Mouse (Mus musculus) hematopoietic stem cell, adult 5-6 weeks (primary cell): ENCODE results near the gene Wwc2. TPM values are rescaled to one million over a fixed set of nuclear protein-coding genes. Genes with fewer than 3 reads are reported as not detected.
A peak's percentile ranks its signal among the peaks of the same experiment; 100 is the strongest.

ENCODE experiments used
- ATAC-seq, 2 experiments: fragments of 125-278 bp in 1 of 2; replicated peaks in 1 of 2; 2 replicates each; pipeline ENCODE4 v1.8.0; 2016 to 2017; ENCODE audit warnings: inconsistent platforms in 2 of 2, mild to moderate bottlenecking in 2 of 2, moderate number of reproducible peaks in 2 of 2, low read depth in 1 of 2, moderate TSS enrichment in 1 of 2; ENCODE audit not compliant: low FRiP score in 2 of 2, poor library complexity in 2 of 2, severe bottlenecking in 2 of 2, insufficient read depth in 1 of 2, low TSS enrichment in 1 of 2
- total RNA-seq: library from RNA; stranded (forward); fragments of 172-1452, 232-1000 nt; gene quantifications from 2 replicates; pipeline ENCODE4 v1.2.3, GENCODE M21; 2017

Wwc2 gene
- total RNA-seq, 1 experiment from 2014 or later: 9.2 TPM

GRCm38 (mm10) chr8:47922816-47923215 is 67.9 kb downstream of the Wwc2 start:
- peak; percentile 29 to 34; a peak in 2 of 4 replicates for ATAC-seq

- no peak for ATAC-seq
Measured at GRCm38 (mm10) chr8:47922011-47922410, 68.7 kb downstream of the Wwc2 start.

- ATAC-seq: no peak
Measured at GRCm38 (mm10) chr8:47920575-47921144, 70.1 kb downstream of the Wwc2 start.

DNA sequence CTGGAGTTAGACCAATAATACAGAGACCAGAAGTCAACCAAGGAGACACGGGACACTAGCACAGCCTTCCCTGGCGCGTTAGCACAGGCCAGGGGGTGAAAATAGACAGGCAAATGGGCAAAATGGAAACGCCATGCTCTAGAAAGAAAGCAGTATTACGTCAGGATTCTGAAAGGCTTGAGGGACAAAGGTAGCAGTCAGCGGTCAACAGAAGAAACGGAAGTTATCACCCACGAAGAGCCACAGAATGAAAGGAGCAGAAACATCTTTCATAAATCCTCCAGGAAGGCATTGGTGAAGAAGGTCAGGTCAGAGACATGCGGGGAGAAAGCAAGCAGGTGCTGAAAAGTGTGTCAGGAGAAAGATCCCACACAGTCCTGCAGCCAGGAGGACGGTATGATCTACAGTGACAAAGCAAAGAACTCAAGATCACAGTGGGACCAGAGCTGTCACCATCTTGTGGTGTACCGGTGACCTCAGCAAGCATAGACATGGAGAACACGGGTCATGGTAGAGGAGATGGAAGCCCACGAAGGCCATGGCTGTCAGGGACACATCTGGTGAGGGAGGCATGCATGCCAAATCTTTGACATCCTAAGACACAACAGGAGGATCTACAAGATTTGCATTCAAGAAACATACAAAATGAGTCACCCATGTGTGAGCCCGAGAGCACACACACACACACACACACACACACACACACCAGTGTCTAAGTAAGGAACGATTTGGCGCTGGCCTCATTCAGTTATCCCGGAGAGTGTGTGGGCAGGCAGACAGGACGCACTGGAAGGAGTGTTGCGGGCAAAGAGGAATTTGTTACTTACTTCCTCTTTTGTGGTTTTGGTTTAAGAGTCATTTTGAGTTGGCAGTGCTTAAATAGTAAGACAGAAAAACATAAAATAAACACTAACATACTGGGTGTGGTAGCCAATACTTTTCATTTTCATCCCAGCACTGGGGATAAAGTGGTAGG is 73.4 kb downstream of the Wwc2 start:
- peak; percentile 93 to 94 for ATAC-seq

- ATAC-seq: no peak
Measured at GRCm38 (mm10) chr8:47915521-47915920, 75.2 kb downstream of the Wwc2 start.

GRCm38 (mm10) chr8:47914946-47915345 is 75.8 kb downstream of the Wwc2 start:
- no peak for ATAC-seq

- no peak for ATAC-seq
Measured at GRCm38 (mm10) chr8:47914161-47914560, 76.6 kb downstream of the Wwc2 start.

- no peak for ATAC-seq
Measured at GRCm38 (mm10) chr8:47913621-47914020, 77.1 kb downstream of the Wwc2 start.

DNA sequence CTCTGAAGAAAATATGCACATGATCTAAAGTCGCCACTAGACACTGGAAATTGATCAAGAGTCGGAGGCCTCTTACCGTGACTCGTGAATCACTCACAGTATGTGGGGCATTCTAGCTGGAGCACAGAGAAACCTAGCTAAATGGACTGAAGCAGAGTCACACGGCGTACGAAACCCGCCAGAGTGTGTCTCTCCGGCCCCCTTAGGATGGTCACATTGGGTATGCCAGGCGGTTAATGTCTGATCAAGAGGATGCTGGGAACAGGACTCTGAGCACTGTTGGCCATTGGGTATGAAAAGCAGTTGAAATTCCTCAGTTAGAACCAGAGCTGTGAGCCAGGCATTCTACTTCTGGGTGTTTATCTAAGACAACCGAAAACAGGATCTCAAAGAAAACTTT is 81.0 kb downstream of the Wwc2 start:
- ATAC-seq: no peak

- ATAC-seq: no peak
Measured at GRCm38 (mm10) chr8:47907056-47907455, 83.7 kb downstream of the Wwc2 start.

- no peak for ATAC-seq
Measured at GRCm38 (mm10) chr8:47906142-47906541, 84.6 kb downstream of the Wwc2 start.

- no peak for ATAC-seq
Measured at GRCm38 (mm10) chr8:47905256-47905655, 85.5 kb downstream of the Wwc2 start.

GRCm38 (mm10) chr8:47904004-47904403 is 86.7 kb downstream of the Wwc2 start:
- no peak for ATAC-seq

DNA sequence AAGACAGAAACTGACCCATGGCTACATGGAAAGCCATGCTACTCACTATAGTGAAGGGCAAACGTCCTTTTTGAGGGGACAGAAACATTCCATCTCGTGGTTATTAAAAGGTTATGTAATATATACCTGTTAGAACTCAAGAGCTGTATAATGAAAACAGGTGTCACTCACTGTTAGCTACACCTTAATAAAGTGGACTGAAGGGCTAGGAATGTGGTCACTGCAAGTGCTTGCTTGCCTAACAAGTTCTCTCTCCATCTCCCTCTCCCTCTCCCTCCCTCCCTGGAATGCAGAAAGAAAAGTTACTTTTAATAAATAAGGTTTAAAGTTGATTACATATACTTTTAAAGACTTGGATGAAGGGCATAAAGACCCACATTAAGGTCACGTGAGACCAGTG is 88.0 kb downstream of the Wwc2 start:
- ATAC-seq: no peak

- no peak for ATAC-seq
Measured at GRCm38 (mm10) chr8:47900361-47900760, 90.4 kb downstream of the Wwc2 start.

- ATAC-seq: no peak
Measured at GRCm38 (mm10) chr8:47899891-47900290, 90.8 kb downstream of the Wwc2 start.

GRCm38 (mm10) chr8:47892419-47892818 is 98.3 kb downstream of the Wwc2 start:
- ATAC-seq: no peak

DNA sequence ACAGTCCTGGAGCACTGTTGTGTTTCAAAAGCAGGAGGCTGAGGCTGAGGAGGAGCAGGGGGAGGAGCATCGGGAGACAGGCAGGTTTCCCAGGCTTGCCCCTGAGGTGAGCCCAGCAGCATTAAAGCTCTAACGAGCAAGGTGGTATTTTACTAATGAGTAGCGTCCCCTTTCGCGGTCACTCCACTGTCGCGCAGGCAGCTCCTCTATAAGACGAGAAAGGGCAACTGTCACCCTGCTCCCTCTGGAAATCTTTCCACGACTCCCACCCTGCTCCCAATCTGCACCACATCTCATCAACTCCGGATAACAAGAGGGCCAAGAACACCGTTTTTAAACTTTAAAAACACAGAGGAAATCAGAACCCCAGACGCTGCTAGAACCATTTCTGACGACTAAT is 99.1 kb downstream of the Wwc2 start:
- ATAC-seq: no peak

- no peak for ATAC-seq
Measured at GRCm38 (mm10) chr8:47890814-47891210, 99.9 kb downstream of the Wwc2 start.
